Mouse (Mus musculus) hindbrain, embryonic 10.5 days (tissue): ENCODE data around the gene Vmn2r5. TPM values are rescaled to one million over a fixed set of nuclear protein-coding genes. Genes with fewer than 3 reads are reported as not detected.
"Not testable (repeated sequence)": the region's sequence is repeated elsewhere in the genome, so short reads cannot be mapped to it uniquely, and the experiment has no call there.

Experiments used
- DNase-seq: peaks from one replicate; pipeline ENCODE4 v3.0.0-alpha.2; 2017; ENCODE audit warnings: low spot score
- H3K27ac ChIP-seq: fragments of 300-500 bp; sonication (generic); 2 replicates; pipeline ENCODE4 v1.5.1; 2016; ENCODE audit warnings: mild to moderate bottlenecking, moderate library complexity
- H3K27me3 ChIP-seq: fragments of 300-500 bp; sonication (generic); 2 replicates; pipeline ENCODE4 v1.6.1; 2016; ENCODE audit warnings: mild to moderate bottlenecking; ENCODE audit not compliant: poor library complexity, insufficient read depth, severe bottlenecking
- H3K36me3 ChIP-seq: fragments of 300-500 bp; sonication (generic); 2 replicates; pipeline ENCODE4 v1.6.1; 2016; ENCODE audit warnings: mild to moderate bottlenecking, moderate library complexity
- H3K4me1 ChIP-seq: fragments of 300-500 bp; sonication (generic); replicated peaks from 2 replicates; pipeline ENCODE4 v1.6.1; 2016; ENCODE audit warnings: mild to moderate bottlenecking
- H3K4me3 ChIP-seq: fragments of 300-500 bp; sonication (generic); 2 replicates; pipeline ENCODE4 v1.5.1; 2016; ENCODE audit warnings: mild to moderate bottlenecking, moderate library complexity
- H3K9me3 ChIP-seq: fragments of 300-500 bp; sonication (generic); 2 replicates; pipeline ENCODE4 v1.6.1; 2016; ENCODE audit warnings: mild to moderate bottlenecking, moderate library complexity
- WGBS: fragments of 180-500 bp; shearing (Covaris S2); methylation state at CpG from one replicate; pipeline ENCODE4 v1.1.7; 2016; 5-methylcytosine and 5-hydroxymethylcytosine counted together
- polyA plus RNA-seq: library from polyadenylated mRNA; unstranded; fragments of >200 nt; fragmentation: Nextera tagmentation; extraction: Ambion mirVana; gene quantifications from 2 replicates; pipeline ENCODE4 v1.2.1, GENCODE M21; 2016

Gene Vmn2r5
- polyA plus RNA-seq: not detected in 2 replicates

DNA sequence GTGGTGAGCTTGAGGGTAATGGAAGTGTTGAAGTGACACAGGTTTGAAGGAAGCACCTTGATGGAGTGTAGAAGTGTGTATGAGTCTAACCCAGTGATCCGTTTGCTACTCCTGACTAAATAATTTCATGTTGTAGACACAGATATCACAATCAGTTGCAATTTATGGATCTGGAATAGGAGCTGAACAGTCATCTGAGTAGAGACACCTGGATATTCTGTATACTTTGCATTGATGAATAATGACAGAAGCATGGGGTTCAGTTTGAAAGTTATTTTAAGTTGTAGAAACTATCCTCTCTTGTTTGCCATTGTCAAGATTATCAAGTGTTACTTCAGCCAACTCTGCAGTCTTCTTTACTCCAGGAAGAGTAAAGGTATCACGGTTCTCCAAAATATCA is at the start of gene Vmn2r5:
Gene Vmn2r5, minus strand, starts transcription at position 101 of the 400 bp plus-strand sequence.
- not testable (repeated sequence) for H3K27me3 ChIP-seq, H3K4me1 ChIP-seq, DNase-seq, H3K27ac ChIP-seq, H3K4me3 ChIP-seq, H3K36me3 ChIP-seq, H3K9me3 ChIP-seq
- WGBS: 83% methylated on average over 1 of the region's 2 CpGs

DNA sequence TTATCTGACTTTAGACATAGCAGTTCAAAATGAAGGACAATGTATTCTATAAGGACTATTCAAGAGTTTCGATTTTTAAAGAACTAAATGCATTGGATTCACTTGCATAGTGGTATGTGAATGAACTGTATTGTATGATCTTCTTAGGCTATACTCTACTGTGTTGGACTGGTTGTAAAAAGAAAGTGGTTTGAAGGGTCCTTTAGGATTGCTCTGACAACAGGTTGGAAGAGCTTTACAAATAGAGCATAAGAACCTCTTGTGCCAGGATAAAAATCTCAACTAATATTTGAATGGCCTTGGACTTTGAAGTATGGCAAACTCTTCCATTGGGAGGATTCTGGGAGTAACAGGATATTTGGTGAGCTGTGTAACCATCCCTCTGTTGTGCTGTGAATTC is 13.9 kb upstream of the Vmn2r5 start:
- not testable (repeated sequence) for H3K36me3 ChIP-seq, H3K27me3 ChIP-seq, H3K4me1 ChIP-seq, H3K4me3 ChIP-seq, DNase-seq, H3K27ac ChIP-seq, H3K9me3 ChIP-seq
- 65% methylated on average over 1 of the region's 1 CpGs for WGBS

Other genes with a start within 250 kb of the Vmn2r5 start
- gene Vmn2r3, start 220.1 kb downstream of the Vmn2r5 start, polyA plus RNA-seq: not detected in 2 replicates
- gene Vmn2r4, start 94.5 kb downstream of the Vmn2r5 start, polyA plus RNA-seq: not detected in 2 replicates
- not detected in 2 replicates for gene Vmn2r6, start 56.0 kb upstream of the Vmn2r5 start, polyA plus RNA-seq